Mouse (Mus musculus): ENCODE measurements around the gene Ddx3x.

DNA sequence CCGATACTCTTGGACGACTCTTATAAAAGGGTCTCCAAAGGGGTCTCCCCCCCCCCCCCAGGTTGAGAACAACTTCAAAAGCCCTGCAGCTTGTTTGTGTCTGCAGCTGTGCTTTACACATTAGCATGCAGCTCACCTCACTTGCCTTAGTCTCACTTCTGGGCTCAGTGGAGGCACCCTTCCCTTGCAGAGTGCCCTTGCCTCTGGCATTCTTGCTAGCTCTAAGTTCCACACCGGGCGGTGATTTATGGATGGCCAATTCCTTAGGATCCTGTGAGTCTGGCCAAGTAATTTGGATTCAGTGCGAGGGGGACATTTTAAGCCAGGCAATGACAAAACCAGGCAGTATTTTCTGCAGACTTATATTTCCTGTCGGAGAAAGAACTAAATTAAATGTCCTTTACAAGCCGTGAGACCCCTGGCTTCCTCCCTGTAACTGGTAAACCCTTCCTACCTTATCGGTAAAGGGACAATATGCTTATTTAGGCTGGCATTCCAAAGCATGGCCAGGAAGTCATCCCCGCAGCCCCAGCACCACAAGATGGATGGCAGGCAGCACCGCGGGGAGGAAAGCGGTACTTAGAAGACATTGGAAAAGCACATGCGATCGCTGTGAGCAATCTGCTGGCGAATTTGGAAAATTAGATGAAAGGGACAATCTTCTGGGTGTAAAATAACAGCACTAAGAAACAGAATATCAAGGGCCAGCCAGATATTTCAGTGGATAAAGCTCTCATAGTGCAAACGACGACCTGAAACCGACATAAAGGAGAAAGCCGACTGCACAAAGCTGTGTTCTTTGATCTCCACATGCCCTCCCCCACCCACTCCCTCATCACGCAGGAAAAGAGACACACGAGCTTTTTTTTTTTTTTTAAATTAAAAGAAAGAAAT lies 39.1 kb upstream of the Ddx3x start:
- TF ChIP-seq SRF (IDR thresholded peaks at IDR 0.05; ENCODE audit: control insufficient read depth, insufficient read length, low read depth) (no peak), POLR2A (IDR thresholded peaks at IDR 0.05; ENCODE audit: insufficient read length, low read depth) (peak; percentile 23), TCF3 (IDR thresholded peaks at IDR 0.05; ENCODE audit: insufficient read length, low read depth) (no peak), TCF12 (IDR thresholded peaks at IDR 0.05; ENCODE audit: insufficient read depth, poor library complexity, severe bottlenecking) (no peak)

Data from myocyte (in vitro differentiated cells).